23 mouse cellular contexts compared by ENCODE assay signal in the genomic region with DNA sequence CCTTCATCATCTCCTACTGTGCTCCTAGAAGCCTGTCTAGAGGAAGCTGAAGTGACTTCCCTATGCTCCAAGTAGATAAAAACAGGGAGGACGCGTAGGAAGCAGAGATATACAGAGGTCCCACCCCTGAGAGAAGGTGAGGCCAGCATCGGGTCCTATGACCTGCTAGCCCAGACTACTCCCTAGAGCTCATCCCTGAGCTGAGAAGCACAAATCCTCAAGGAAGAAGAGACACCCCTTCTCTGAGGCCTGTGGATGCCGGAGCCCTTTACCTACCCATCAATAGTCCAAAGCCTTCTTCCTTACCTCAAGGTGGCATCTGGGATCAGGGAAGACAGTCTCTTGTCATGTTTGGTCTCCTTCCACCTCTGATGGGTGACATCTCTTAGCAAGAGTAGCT.
"Had no signal": no experiment of that assay in that cellular context is flagged by ENCODE, and none has a peak within 500 bp of the region (broad histone marks: within the 10 kb centered on the region; RNA-seq: fewer than 3 reads in every experiment).

No protein-coding gene starts in this region.

- H3K27ac ChIP-seq: kidney, embryonic 15.5 days; left cerebral cortex, adult 2 months; limb, embryonic 13.5 days; liver, embryonic 12.5 days; liver, embryonic 15.5 days; lung, embryonic 15.5 days; midbrain, embryonic 15.5 days; neural tube, embryonic 12.5 days; neural tube, embryonic 15.5 days had no signal

- H3K36me3 ChIP-seq: kidney, embryonic 15.5 days; limb, embryonic 13.5 days; liver, embryonic 12.5 days; liver, embryonic 15.5 days; lung, embryonic 15.5 days; midbrain, embryonic 10.5 days; midbrain, embryonic 15.5 days; neural tube, embryonic 12.5 days; neural tube, embryonic 15.5 days had no signal

- H3K4me3 ChIP-seq: kidney, embryonic 15.5 days; left cerebral cortex, adult 2 months; limb, embryonic 13.5 days; liver, embryonic 12.5 days; liver, embryonic 15.5 days; lung, embryonic 15.5 days; megakaryocyte, embryonic 14.5 days; midbrain, embryonic 10.5 days; midbrain, embryonic 15.5 days; neural tube, embryonic 12.5 days; neural tube, embryonic 15.5 days had no signal

- H3K27me3 ChIP-seq: liver, embryonic 15.5 days; lung, embryonic 15.5 days; midbrain, embryonic 15.5 days; neural tube, embryonic 12.5 days; neural tube, embryonic 15.5 days had no signal

- H3K4me1 ChIP-seq: limb, embryonic 13.5 days; liver, embryonic 12.5 days; liver, embryonic 15.5 days; neural tube, embryonic 12.5 days had no signal

- H3K9me3 ChIP-seq: kidney, embryonic 15.5 days; limb, embryonic 13.5 days; liver, embryonic 12.5 days; liver, embryonic 15.5 days; lung, embryonic 15.5 days; megakaryocyte, embryonic 14.5 days; midbrain, embryonic 10.5 days; midbrain, embryonic 15.5 days; neural tube, embryonic 12.5 days; neural tube, embryonic 15.5 days had no signal

- H3K9ac ChIP-seq: kidney, embryonic 15.5 days; limb, embryonic 13.5 days; liver, embryonic 12.5 days; liver, embryonic 15.5 days; lung, embryonic 15.5 days; midbrain, embryonic 15.5 days; neural tube, embryonic 12.5 days; neural tube, embryonic 15.5 days had no signal

- DNase-seq: kidney, adult 8-10 months; kidney, postnatal 10 days; kidney, postnatal 36 days; layer of hippocampus, postnatal 36 days; liver; lung, adult 18-20 months; lung, postnatal 10 days; lung, postnatal 36 days; right cerebral cortex, adult 18-20 months; right cerebral cortex, postnatal 14 days; right cerebral cortex, postnatal 4 days; thymus, postnatal 25 days had no signal

- ATAC-seq: liver, embryonic 12.5 days; midbrain, embryonic 15.5 days had no signal

- H3K4me2 ChIP-seq: kidney, embryonic 15.5 days; limb, embryonic 13.5 days; liver, embryonic 12.5 days; liver, embryonic 15.5 days; lung, embryonic 15.5 days; midbrain, embryonic 15.5 days; neural tube, embryonic 12.5 days; neural tube, embryonic 15.5 days had no signal
